Mouse (Mus musculus): Measurements from ENCODE around the gene Catsperd.
A peak's percentile ranks its signal among the peaks of the same experiment; 100 is the strongest.
"Not testable (repeated sequence)": the region's sequence is repeated elsewhere in the genome, so short reads cannot be mapped to it uniquely, and the experiment has no call there.

Gene Catsperd

GRCm38 (mm10) chr17:56627530-56628277, at the start of gene Catsperd:
Gene Catsperd (plus strand): TSS chr17:56628143.
- no peak for DNase-seq (ENCODE audit: low spot score)

- DNase-seq (ENCODE audit: low spot score): no peak
Measured at GRCm38 (mm10) chr17:56583071-56583470, 44.9 kb upstream of the Catsperd start.

GRCm38 (mm10) chr17:56583611-56584256, 44.2 kb upstream of the Catsperd start:
- DNase-seq (ENCODE audit: low spot score): peak; percentile 66

GRCm38 (mm10) chr17:56584257-56585130, 43.4 kb upstream of the Catsperd start, which contains the start of the genes Safb2 and Safb:
Gene Safb2 (minus strand): TSS chr17:56584585.
Gene Safb (plus strand): TSS chr17:56584825.
- peak; percentile 100 for DNase-seq (ENCODE audit: low spot score)

GRCm38 (mm10) chr17:56585171-56585821, 42.6 kb upstream of the Catsperd start:
- DNase-seq (ENCODE audit: low spot score): peak; percentile 30

- DNase-seq (ENCODE audit: low spot score): no peak
Measured at GRCm38 (mm10) chr17:56587773-56588172, 40.2 kb upstream of the Catsperd start.

GRCm38 (mm10) chr17:56588921-56589320, 39.0 kb upstream of the Catsperd start:
- DNase-seq (ENCODE audit: low spot score): no peak

GRCm38 (mm10) chr17:56592553-56592952, 35.4 kb upstream of the Catsperd start:
- DNase-seq (ENCODE audit: low spot score): no peak

GRCm38 (mm10) chr17:56593527-56594271, 34.2 kb upstream of the Catsperd start:
- no peak for DNase-seq (ENCODE audit: low spot score)

- no peak for DNase-seq (ENCODE audit: low spot score)
Measured at GRCm38 (mm10) chr17:56603186-56604069, 24.5 kb upstream of the Catsperd start.

GRCm38 (mm10) chr17:56604070-56604380, 23.9 kb upstream of the Catsperd start:
- DNase-seq (ENCODE audit: low spot score): no peak

GRCm38 (mm10) chr17:56604422-56604821, 23.5 kb upstream of the Catsperd start:
- no peak for DNase-seq (ENCODE audit: low spot score)

GRCm38 (mm10) chr17:56605431-56605830, 22.5 kb upstream of the Catsperd start:
- DNase-seq (ENCODE audit: low spot score): no peak

GRCm38 (mm10) chr17:56607521-56608062, 20.4 kb upstream of the Catsperd start:
- no peak for DNase-seq (ENCODE audit: low spot score)

GRCm38 (mm10) chr17:56608699-56609098, 19.2 kb upstream of the Catsperd start:
- DNase-seq (ENCODE audit: low spot score): no peak

GRCm38 (mm10) chr17:56609452-56610171, 18.3 kb upstream of the Catsperd start, which contains the start of gene 2410015M20Rik:
Gene 2410015M20Rik (minus strand): TSS chr17:56609771.
- peak; percentile 94 for DNase-seq (ENCODE audit: low spot score)

- DNase-seq (ENCODE audit: low spot score): no peak
Measured at GRCm38 (mm10) chr17:56611323-56611722, 16.6 kb upstream of the Catsperd start.

- DNase-seq (ENCODE audit: low spot score): no peak
Measured at GRCm38 (mm10) chr17:56611861-56612564, 15.9 kb upstream of the Catsperd start.

- DNase-seq (ENCODE audit: low spot score): not testable (repeated sequence)
Measured at GRCm38 (mm10) chr17:56612565-56612939, 15.4 kb upstream of the Catsperd start.
